Mouse (Mus musculus) hindbrain, embryonic 16.5 days (tissue): ENCODE measurements around the gene Sobp. TPM values are rescaled to one million over a fixed set of nuclear protein-coding genes. Genes with fewer than 3 reads are reported as not detected.

Experiments
- ATAC-seq: fragments of 200-750 bp; cut with Nextera tagmentation; 2 replicates; pipeline ENCODE4 v1.8.0; 2017; ENCODE audit warnings: moderate TSS enrichment, moderate library complexity
- H3K27ac ChIP-seq: fragments of 300-500 bp; sonication (generic); 2 replicates; pipeline ENCODE4 v1.5.1; 2014; ENCODE audit warnings: low read depth, mild to moderate bottlenecking, control low read depth, low read length, moderate library complexity
- H3K27me3 ChIP-seq: fragments of 300-500 bp; sonication (generic); replicated peaks from 2 replicates; pipeline ENCODE4 v1.6.1; 2014; ENCODE audit warnings: low read length; ENCODE audit not compliant: control insufficient read depth, insufficient read depth
- H3K36me3 ChIP-seq: fragments of 300-500 bp; sonication (generic); 2 replicates; pipeline ENCODE4 v1.6.1; 2014; ENCODE audit warnings: mild to moderate bottlenecking, low read length, moderate library complexity, mixed read lengths; ENCODE audit not compliant: control insufficient read depth, insufficient read depth
- H3K4me1 ChIP-seq: fragments of 300-500 bp; sonication (generic); 2 replicates; pipeline ENCODE4 v1.6.1; 2014; ENCODE audit warnings: low read depth, low read length; ENCODE audit not compliant: control insufficient read depth, insufficient read depth
- H3K4me2 ChIP-seq: fragments of 300-500 bp; sonication (generic); 2 replicates; pipeline ENCODE4 v1.6.1; 2014; ENCODE audit warnings: mild to moderate bottlenecking, low read length, control low read depth, moderate library complexity
- H3K4me3 ChIP-seq: fragments of 300-500 bp; sonication (generic); 2 replicates; pipeline ENCODE4 v1.5.1; 2014; ENCODE audit warnings: mild to moderate bottlenecking, low read length, control low read depth, moderate library complexity
- H3K9ac ChIP-seq: fragments of 300-500 bp; sonication (generic); 2 replicates; pipeline ENCODE4 v1.6.1; 2014; ENCODE audit warnings: low read depth, mild to moderate bottlenecking, control low read depth, low read length, moderate library complexity
- H3K9me3 ChIP-seq: fragments of 300-500 bp; sonication (generic); 2 replicates; pipeline ENCODE4 v1.6.1; 2014; ENCODE audit warnings: mild to moderate bottlenecking, low read length, moderate library complexity; ENCODE audit not compliant: control insufficient read depth
- WGBS: fragments of 180-500 bp; shearing (Covaris S2); extraction: QIAGEN DNeasy Blood & Tissue Kit; methylation state at CpG from one replicate; pipeline ENCODE4 v1.1.7; 2014; 5-methylcytosine and 5-hydroxymethylcytosine counted together
- polyA plus RNA-seq: library from polyadenylated mRNA; unstranded; fragments of >200 nt; fragmentation: Nextera tagmentation; extraction: Ambion mirVana; gene quantifications from 2 replicates; pipeline ENCODE4 v1.2.1, GENCODE M21; 2015

The Sobp gene
- polyA plus RNA-seq, 1 experiment from 2014 or later, result 10.8 TPM

- Histone ChIP-seq H3K9me3 (no peaks in the 10 kb centered on the region), H3K4me3 (peak overlapping the region; percentile 50), H3K27ac (no peak overlapping the region), H3K4me2 (peak overlapping the region; percentile 91), H3K4me1 (peaks cover 20% of the 10 kb centered on the region), H3K9ac (peak overlapping the region; percentile 70), H3K36me3 (no peaks in the 10 kb centered on the region), H3K27me3 (no peaks in the 10 kb centered on the region)
- WGBS, result 9% methylated on average over 35 of the region's 35 CpGs
- ATAC-seq, result 0 out of 2 replicates have a peak, but pooled peaks have one; percentile 28
Observed at GRCm38 (mm10) chr10:43021017-43021416, 153.3 kb downstream of the Sobp start.

- WGBS, result 89% methylated on average over 5 of the region's 5 CpGs
- no peaks in the 10 kb centered on the region for H3K4me1 ChIP-seq
- H3K9me3 ChIP-seq, result no peaks in the 10 kb centered on the region
- H3K36me3 ChIP-seq, result no peaks in the 10 kb centered on the region
- H3K9ac ChIP-seq, result no peak overlapping the region
- H3K27me3 ChIP-seq, result no peaks in the 10 kb centered on the region
- no peak overlapping the region for H3K27ac ChIP-seq
- H3K4me3 ChIP-seq, result no peak overlapping the region
- H3K4me2 ChIP-seq, result no peak overlapping the region
- ATAC-seq, result no peak
Observed at GRCm38 (mm10) chr10:43014782-43015181, 159.5 kb downstream of the Sobp start.

- no peak overlapping the region for H3K4me3 ChIP-seq
- no peaks in the 10 kb centered on the region for H3K9me3 ChIP-seq
- no peaks in the 10 kb centered on the region for H3K36me3 ChIP-seq
- H3K27me3 ChIP-seq, result no peaks in the 10 kb centered on the region
- ATAC-seq, result no peak
- H3K4me2 ChIP-seq, result no peak overlapping the region
- H3K9ac ChIP-seq, result no peak overlapping the region
- no peaks in the 10 kb centered on the region for H3K4me1 ChIP-seq
- WGBS, result 82% methylated on average over 4 of the region's 4 CpGs
- H3K27ac ChIP-seq, result no peak overlapping the region
Observed at GRCm38 (mm10) chr10:43014358-43014757, 160.0 kb downstream of the Sobp start.

GRCm38 (mm10) chr10:43008116-43008515, 166.2 kb downstream of the Sobp start:
- no peaks in the 10 kb centered on the region for H3K4me1 ChIP-seq
- H3K9ac ChIP-seq, result no peak overlapping the region
- H3K27me3 ChIP-seq, result no peaks in the 10 kb centered on the region
- no peaks in the 10 kb centered on the region for H3K9me3 ChIP-seq
- ATAC-seq, result no peak
- no peaks in the 10 kb centered on the region for H3K36me3 ChIP-seq
- H3K27ac ChIP-seq, result no peak overlapping the region
- no peak overlapping the region for H3K4me3 ChIP-seq
- H3K4me2 ChIP-seq, result no peak overlapping the region
- 62% methylated on average over 11 of the region's 11 CpGs for WGBS

- Histone ChIP-seq H3K9me3 (no peaks in the 10 kb centered on the region), H3K27me3 (no peaks in the 10 kb centered on the region), H3K4me3 (no peak overlapping the region), H3K4me1 (no peaks in the 10 kb centered on the region), H3K36me3 (no peaks in the 10 kb centered on the region), H3K27ac (no peak overlapping the region), H3K4me2 (no peak overlapping the region), H3K9ac (no peak overlapping the region)
- ATAC-seq, result no peak
- WGBS, result 75% methylated on average over 4 of the region's 4 CpGs
Observed at GRCm38 (mm10) chr10:43006534-43006933, 167.8 kb downstream of the Sobp start.

GRCm38 (mm10) chr10:43005677-43006076, 168.7 kb downstream of the Sobp start:
- no peak overlapping the region for H3K4me2 ChIP-seq
- H3K9ac ChIP-seq, result no peak overlapping the region
- H3K36me3 ChIP-seq, result no peaks in the 10 kb centered on the region
- 82% methylated on average over 7 of the region's 7 CpGs for WGBS
- ATAC-seq, result no peak
- no peak overlapping the region for H3K4me3 ChIP-seq
- H3K27ac ChIP-seq, result no peak overlapping the region
- no peaks in the 10 kb centered on the region for H3K9me3 ChIP-seq
- no peaks in the 10 kb centered on the region for H3K4me1 ChIP-seq
- H3K27me3 ChIP-seq, result no peaks in the 10 kb centered on the region

- Histone ChIP-seq H3K27me3 (no peaks in the 10 kb centered on the region), H3K27ac (no peak overlapping the region), H3K9me3 (no peaks in the 10 kb centered on the region), H3K36me3 (no peaks in the 10 kb centered on the region), H3K4me3 (no peak overlapping the region), H3K4me1 (no peaks in the 10 kb centered on the region), H3K4me2 (no peak overlapping the region), H3K9ac (no peak overlapping the region)
- 83% methylated on average over 4 of the region's 4 CpGs for WGBS
- ATAC-seq, result 0 out of 2 replicates have a peak, but pooled peaks have one; percentile 2
Observed at GRCm38 (mm10) chr10:43005031-43005430, 169.3 kb downstream of the Sobp start.

GRCm38 (mm10) chr10:43004174-43004734, 170.1 kb downstream of the Sobp start:
- Histone ChIP-seq H3K4me3 (no peak overlapping the region), H3K4me2 (no peak overlapping the region), H3K4me1 (no peaks in the 10 kb centered on the region), H3K36me3 (no peaks in the 10 kb centered on the region), H3K27ac (no peak overlapping the region), H3K9ac (no peak overlapping the region), H3K9me3 (no peaks in the 10 kb centered on the region), H3K27me3 (no peaks in the 10 kb centered on the region)
- no peak for ATAC-seq
- 89% methylated on average over 16 of the region's 16 CpGs for WGBS

- 51% methylated on average over 5 of the region's 5 CpGs for WGBS
- no peak overlapping the region for H3K4me3 ChIP-seq
- no peak for ATAC-seq
- no peak overlapping the region for H3K9ac ChIP-seq
- no peaks in the 10 kb centered on the region for H3K27me3 ChIP-seq
- no peaks in the 10 kb centered on the region for H3K4me1 ChIP-seq
- H3K4me2 ChIP-seq, result no peak overlapping the region
- no peaks in the 10 kb centered on the region for H3K36me3 ChIP-seq
- H3K9me3 ChIP-seq, result no peaks in the 10 kb centered on the region
- H3K27ac ChIP-seq, result no peak overlapping the region
Observed at GRCm38 (mm10) chr10:43003466-43003757, 170.9 kb downstream of the Sobp start.
